Mouse (Mus musculus): ENCODE results near the gene Gm5624. TPM values are rescaled to one million over a fixed set of nuclear protein-coding genes. Genes with fewer than 3 reads are reported as not detected.
"Not testable (repeated sequence)": the region's sequence is repeated elsewhere in the genome, so short reads cannot be mapped to it uniquely, and the experiment has no call there.

Gm5624 gene
- polyA plus RNA-seq (2015; fragmentation: Nextera tagmentation; extraction: Ambion mirVana) = not detected in 2 replicates

- H3K9ac ChIP-seq; H3K4me3 ChIP-seq; ATAC-seq (ENCODE audit: extremely low read depth, insufficient number of reproducible peaks, low FRiP score, low TSS enrichment); H3K9me3 ChIP-seq; H3K4me1 ChIP-seq; H3K4me2 ChIP-seq; H3K36me3 ChIP-seq; H3K27ac ChIP-seq (replicated peaks); H3K27me3 ChIP-seq (replicated peaks): not testable (repeated sequence)
- 73% methylated on average over 4 of the region's 4 CpGs for WGBS
Observed at GRCm38 (mm10) chr14:44627737-44628136, at the start of gene Gm5624. Gene Gm5624, minus strand, starts transcription at chr14:44627938.

DNA sequence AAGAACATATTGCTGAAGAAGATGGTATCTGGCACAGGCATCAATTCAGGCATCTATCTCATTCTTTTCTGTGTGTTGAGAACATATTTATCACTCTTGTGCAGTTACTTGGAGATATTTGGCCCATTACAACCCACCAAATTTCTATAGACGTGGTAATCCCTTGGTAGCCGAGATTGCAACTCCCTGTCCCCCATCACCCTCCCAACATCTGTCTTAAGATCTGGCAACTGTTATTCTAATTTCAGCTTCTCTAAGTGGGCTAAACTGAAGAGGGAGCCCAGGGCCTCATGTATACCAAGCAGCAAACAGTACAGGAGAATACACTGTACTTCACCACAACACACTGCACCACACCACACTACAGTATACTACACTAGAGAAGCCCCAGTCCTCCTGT lies 36.0 kb downstream of the Gm5624 start:
- ATAC-seq (ENCODE audit: extremely low read depth, insufficient number of reproducible peaks, low FRiP score, low TSS enrichment); H3K9ac ChIP-seq; H3K9me3 ChIP-seq; H3K27me3 ChIP-seq (replicated peaks); H3K4me3 ChIP-seq; H3K27ac ChIP-seq (replicated peaks); H3K4me2 ChIP-seq; H3K4me1 ChIP-seq; H3K36me3 ChIP-seq: not testable (repeated sequence)
- 44% methylated on average over 2 of the region's 2 CpGs for WGBS

- H3K27me3 ChIP-seq (replicated peaks); H3K4me1 ChIP-seq; ATAC-seq (ENCODE audit: extremely low read depth, insufficient number of reproducible peaks, low FRiP score, low TSS enrichment); H3K27ac ChIP-seq (replicated peaks); H3K4me3 ChIP-seq; H3K4me2 ChIP-seq; H3K9me3 ChIP-seq; H3K9ac ChIP-seq; H3K36me3 ChIP-seq: not testable (repeated sequence)
- 91% methylated on average over 4 of the region's 4 CpGs for WGBS
Observed at GRCm38 (mm10) chr14:44582853-44583252, 44.9 kb downstream of the Gm5624 start, which contains the start of gene Gm8247. Gene Gm8247, plus strand, starts transcription at chr14:44583153.

- 62% methylated on average over 5 of the region's 5 CpGs for WGBS
- H3K36me3 ChIP-seq; H3K4me3 ChIP-seq; H3K9me3 ChIP-seq; H3K9ac ChIP-seq; H3K4me1 ChIP-seq; H3K4me2 ChIP-seq; H3K27me3 ChIP-seq (replicated peaks); ATAC-seq (ENCODE audit: extremely low read depth, insufficient number of reproducible peaks, low FRiP score, low TSS enrichment); H3K27ac ChIP-seq (replicated peaks): not testable (repeated sequence)
Observed at GRCm38 (mm10) chr14:44547961-44548360, 79.8 kb downstream of the Gm5624 start.

- H3K27me3 ChIP-seq (replicated peaks); H3K4me1 ChIP-seq; H3K4me2 ChIP-seq; ATAC-seq (ENCODE audit: extremely low read depth, insufficient number of reproducible peaks, low FRiP score, low TSS enrichment); H3K4me3 ChIP-seq; H3K36me3 ChIP-seq; H3K27ac ChIP-seq (replicated peaks); H3K9me3 ChIP-seq; H3K9ac ChIP-seq: not testable (repeated sequence)
- WGBS = 72% methylated on average over 5 of the region's 5 CpGs
Observed at GRCm38 (mm10) chr14:44517976-44518375, 109.8 kb downstream of the Gm5624 start, which contains the start of gene Gm17093. Gene Gm17093, plus strand, starts transcription at chr14:44518276.

Other genes with a start within 250 kb of the Gm5624 start
- gene Gm3371, start 217.2 kb downstream of the Gm5624 start, polyA plus RNA-seq (2015; fragmentation: Nextera tagmentation; extraction: Ambion mirVana) = not detected in 2 replicates
- not detected in 2 replicates for gene Gm8232, start 194.3 kb downstream of the Gm5624 start, polyA plus RNA-seq (2015; fragmentation: Nextera tagmentation; extraction: Ambion mirVana)
- gene BC061237, start 135.5 kb downstream of the Gm5624 start, polyA plus RNA-seq (2015; fragmentation: Nextera tagmentation; extraction: Ambion mirVana) = not detected in 2 replicates
- gene Gm17093, start 109.7 kb downstream of the Gm5624 start, polyA plus RNA-seq (2015; fragmentation: Nextera tagmentation; extraction: Ambion mirVana) = not detected in 2 replicates
- gene Gm8247, start 44.8 kb downstream of the Gm5624 start, polyA plus RNA-seq (2015; fragmentation: Nextera tagmentation; extraction: Ambion mirVana) = not detected in 2 replicates
- not detected in 2 replicates for gene Gm8257, start 78.5 kb upstream of the Gm5624 start, polyA plus RNA-seq (2015; fragmentation: Nextera tagmentation; extraction: Ambion mirVana)
- gene Gm8267, start 122.4 kb upstream of the Gm5624 start, polyA plus RNA-seq (2015; fragmentation: Nextera tagmentation; extraction: Ambion mirVana) = not detected in 2 replicates
- not detected in 2 replicates for gene Ptgdr, start 231.4 kb upstream of the Gm5624 start, polyA plus RNA-seq (2015; fragmentation: Nextera tagmentation; extraction: Ambion mirVana)

Data from heart, embryonic 13.5 days (tissue).